Mouse (Mus musculus) embryonic facial prominence, embryonic 15.5 days (tissue): ENCODE data around the gene Ppfia1. TPM values are rescaled to one million over a fixed set of nuclear protein-coding genes. Genes with fewer than 3 reads are reported as not detected.

Source experiments
- polyA plus RNA-seq: library from polyadenylated mRNA; unstranded; fragments of >200 nt; fragmentation: Nextera tagmentation; extraction: Ambion mirVana; gene quantifications from 2 replicates; pipeline ENCODE4 v1.2.1, GENCODE M21; 2015

Gene Ppfia1
- polyA plus RNA-seq, 1 experiment from 2014 or later = 41.2 TPM

Other genes with a start within 250 kb of the Ppfia1 start
- gene Cttn, start 82.7 kb downstream of the Ppfia1 start, polyA plus RNA-seq = 171 and 172 TPM in 2 replicates
- 9.7 and 10.6 TPM in 2 replicates for gene Fadd, start 28.7 kb upstream of the Ppfia1 start, polyA plus RNA-seq
- 17.9 and 20.6 TPM in 2 replicates for gene Ano1, start 198.2 kb upstream of the Ppfia1 start, polyA plus RNA-seq